Mouse (Mus musculus): Measurements from ENCODE around the gene Rsph4a. TPM values are rescaled to one million over a fixed set of nuclear protein-coding genes. Genes with fewer than 3 reads are reported as not detected.
"Not testable (repeated sequence)": the region's sequence is repeated elsewhere in the genome, so short reads cannot be mapped to it uniquely, and the experiment has no call there.

Gene Rsph4a
- not detected for total RNA-seq (2022)

DNA sequence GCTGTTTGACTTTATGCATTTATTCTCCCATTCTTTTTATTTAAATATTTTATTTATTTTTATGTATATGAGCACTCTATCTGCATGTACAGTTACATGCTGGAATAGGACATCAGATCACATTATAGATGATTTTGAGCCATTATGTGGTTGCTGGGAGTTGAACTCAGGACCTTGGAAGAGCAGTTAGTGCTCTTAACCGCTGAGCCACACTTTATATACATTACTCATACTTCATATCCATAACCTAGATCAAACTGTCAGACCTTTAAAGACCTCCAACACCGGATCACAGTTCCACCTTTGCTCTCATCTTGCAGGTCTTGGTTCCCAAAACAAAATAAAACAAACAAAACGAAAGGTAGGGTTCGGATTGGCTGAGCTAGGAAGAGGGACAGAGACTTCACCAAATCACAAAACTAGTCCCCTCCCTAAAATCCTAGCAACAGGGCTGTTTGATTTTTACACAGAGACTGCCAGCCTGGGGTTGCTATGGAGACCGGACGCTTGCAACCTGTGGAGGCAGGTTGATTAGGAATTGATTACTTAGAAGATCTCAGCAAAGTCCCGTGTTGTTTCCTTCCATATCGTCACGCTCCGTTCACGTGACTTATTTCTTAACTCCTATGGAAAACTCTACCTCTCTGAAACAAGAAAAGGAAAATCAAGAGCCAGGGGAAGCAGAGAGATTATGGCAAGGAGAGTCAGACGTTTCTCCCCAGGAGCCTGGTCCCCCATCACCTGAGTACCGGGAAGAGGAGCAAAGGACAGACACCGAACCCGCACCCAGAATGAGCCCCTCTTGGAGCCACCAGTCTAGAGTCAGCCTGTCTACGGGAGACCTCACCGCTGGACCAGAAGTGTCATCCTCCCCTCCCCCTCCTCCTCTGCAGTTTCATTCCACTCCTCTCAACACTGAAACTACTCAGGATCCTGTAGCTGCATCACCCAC lies at the start of gene Rsph4a:
Rsph4a (plus strand) TSS at position 582 of the 952 bp plus-strand sequence.
- no peak for DNase-seq (ENCODE audit: low spot score in 2 of 2)

DNA sequence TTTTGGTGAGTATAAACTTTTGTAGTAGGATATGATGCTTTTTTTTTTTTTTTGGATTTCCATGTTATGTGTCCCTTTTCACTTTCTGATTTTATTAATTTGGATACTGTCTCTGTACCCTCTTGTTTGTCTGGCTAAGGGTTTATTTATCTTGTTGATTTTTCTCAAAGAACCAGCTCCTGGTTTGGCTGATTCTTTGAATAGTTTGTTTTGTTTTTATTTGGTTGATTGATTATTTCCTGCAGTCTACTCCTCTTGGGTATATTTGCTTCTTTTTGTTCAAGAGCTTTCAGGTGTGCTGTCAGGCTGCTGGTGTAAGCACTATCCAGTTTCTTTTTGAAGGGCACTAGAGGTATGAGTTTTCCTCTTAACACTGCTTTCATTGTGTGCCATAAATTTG lies 47.5 kb upstream of the Rsph4a start, which contains the start of gene Sult3a1:
Sult3a1 (plus strand) TSS at position 301 of the 400 bp plus-strand sequence.
- DNase-seq (ENCODE audit: low spot score in 2 of 2), result no peak

DNA sequence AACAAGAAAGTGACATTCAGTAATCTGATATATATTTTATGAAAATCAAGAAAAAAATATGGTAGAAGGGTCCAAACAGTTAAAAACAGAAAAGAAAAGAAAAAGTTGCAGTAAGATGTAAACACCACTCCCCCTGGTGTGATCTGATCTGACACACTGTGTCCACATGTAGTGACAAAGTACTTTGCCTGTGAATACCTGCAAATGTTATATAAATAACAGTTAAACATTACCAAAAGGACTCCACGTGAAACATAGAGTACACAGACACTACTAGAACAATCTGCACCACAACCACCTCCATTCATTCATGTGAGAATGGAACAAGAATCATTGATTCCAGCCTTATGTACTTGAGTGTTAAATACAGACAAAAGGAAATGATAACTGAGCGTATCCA lies 38.9 kb upstream of the Rsph4a start:
- no peak for DNase-seq (ENCODE audit: low spot score in 2 of 2)

DNA sequence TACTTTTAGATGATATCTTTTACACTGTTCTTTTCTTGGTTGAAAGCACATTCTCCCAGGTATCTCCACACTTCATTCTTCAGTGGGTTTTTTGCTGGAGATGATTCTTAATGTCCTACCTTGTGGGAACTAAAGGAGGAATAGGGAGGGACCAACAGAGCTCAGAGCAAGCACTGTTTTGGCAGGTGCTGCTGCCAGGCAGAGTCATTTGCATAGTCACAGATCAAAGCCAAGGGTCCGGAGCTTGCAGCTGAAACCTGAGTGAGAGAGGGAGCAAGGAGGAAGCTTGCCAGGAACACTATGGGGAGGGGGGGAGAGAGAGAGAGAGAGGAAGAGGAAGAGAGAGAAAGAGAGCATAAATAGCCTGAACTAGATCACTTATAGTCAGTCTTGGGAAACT lies 34.5 kb upstream of the Rsph4a start:
- no peak for DNase-seq (ENCODE audit: low spot score in 2 of 2)

DNA sequence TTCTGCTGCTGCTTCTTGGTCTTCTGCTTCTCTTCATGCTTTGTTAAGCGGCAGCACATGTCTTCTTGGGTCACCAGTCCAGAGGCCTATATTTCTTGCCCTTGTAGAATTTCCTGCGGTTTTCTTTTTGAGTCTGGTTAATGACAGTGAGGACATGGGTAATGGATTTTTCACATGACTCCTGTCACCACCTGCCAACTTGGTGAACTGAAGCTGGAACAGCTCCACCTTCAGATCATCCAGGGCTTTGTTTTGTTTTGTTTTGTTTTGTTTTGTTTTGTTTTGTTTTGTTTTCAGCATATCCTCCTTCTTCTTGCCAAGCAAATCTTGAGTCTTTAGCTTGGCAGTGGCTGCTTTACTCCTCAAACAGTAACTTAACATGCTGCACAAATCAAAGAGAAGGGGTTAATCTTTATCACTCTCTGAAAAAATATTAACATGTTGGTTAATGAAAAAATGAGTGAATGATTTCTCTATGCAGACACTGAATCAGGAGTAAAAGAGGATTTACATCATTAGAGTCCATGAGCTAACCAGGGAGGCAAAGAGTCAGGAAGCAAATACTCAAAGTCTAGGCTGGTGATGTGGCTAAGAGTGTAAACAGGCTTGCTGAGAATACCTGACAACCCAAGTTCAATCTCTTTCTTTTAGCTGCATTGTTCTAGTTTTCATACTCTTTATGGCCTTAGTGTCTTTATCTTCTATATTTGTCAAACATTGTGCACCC lies 32.1 kb upstream of the Rsph4a start:
- DNase-seq (ENCODE audit: low spot score in 2 of 2), result no peak

DNA sequence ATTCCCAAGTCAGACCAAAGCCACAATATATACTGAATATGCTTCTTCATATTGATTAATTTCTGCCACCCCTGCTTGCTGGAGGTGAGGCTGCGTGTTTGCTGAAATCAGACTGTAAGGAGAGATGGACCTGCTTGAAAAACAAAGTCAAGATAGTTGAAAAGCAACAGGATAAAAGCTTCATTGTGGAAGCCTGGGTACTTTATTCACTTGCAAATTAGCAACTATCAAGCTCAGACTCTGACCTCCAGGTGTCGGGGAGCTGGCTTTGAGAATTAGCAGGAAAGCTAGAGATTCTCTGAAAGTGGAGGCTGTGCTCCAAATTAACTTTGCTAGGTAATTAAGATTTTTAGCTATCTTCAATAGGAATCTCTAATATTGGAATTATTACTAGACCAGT lies 22.5 kb upstream of the Rsph4a start:
- not testable (repeated sequence) for DNase-seq (ENCODE audit: low spot score in 2 of 2)

DNA sequence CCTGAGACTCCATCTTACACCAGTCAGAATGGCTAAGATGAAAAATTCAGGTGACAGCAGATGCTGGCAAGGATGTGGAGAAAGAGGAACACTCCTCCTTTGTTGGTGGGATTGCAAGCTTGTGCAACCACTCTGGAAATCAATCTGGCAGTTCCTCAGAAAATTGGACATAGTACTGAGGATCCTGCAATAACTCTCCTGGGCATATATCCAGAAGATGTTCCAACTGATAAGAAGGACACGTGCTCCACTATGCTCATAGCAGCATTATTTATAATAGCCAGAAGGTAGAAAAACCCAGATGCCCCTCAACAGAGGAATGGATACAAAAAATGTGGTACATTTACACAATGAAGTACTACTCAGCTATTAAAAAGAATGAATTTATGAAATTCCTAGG lies 3.4 kb upstream of the Rsph4a start:
- DNase-seq (ENCODE audit: low spot score in 2 of 2), result not testable (repeated sequence)

DNA sequence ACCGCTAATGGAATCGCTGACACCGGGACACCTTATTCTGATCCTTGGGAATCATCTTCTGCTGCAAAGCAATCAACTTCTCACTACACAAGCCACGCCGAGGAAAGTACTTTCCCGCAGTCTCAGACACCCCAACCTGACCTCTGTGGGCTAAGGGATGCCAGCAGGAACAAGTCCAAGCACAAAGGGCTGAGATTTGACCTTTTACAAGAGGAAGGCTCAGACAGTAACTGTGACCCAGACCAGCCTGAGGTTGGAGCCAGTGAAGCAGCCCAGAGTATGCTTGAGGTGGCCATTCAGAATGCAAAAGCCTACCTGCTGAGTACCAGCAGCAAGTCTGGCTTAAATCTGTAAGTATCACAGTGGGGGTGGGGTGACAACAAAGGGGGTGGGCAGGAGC lies 578 bp downstream of the Rsph4a start:
- DNase-seq (ENCODE audit: low spot score in 2 of 2), result no peak

DNA sequence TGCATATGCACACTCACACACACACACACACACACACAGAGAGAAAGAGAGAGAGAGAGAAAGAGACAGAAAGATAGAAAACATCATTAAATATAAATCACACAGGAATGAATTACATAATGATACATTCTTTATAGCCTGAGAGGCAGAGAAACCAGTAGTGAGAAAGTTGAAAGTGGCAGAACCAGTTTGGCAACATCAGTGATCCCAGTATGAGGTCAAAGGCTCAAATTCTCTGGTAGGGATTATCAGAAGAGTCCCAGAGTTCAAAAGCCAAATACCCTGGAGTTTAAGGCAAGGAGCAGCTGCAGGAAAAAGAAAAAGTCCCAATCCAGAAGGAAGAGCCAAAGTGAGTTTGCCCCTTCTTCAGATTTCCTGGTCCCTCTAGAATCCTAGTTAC lies 35.8 kb downstream of the Rsph4a start:
- DNase-seq (ENCODE audit: low spot score in 2 of 2), result no peak

DNA sequence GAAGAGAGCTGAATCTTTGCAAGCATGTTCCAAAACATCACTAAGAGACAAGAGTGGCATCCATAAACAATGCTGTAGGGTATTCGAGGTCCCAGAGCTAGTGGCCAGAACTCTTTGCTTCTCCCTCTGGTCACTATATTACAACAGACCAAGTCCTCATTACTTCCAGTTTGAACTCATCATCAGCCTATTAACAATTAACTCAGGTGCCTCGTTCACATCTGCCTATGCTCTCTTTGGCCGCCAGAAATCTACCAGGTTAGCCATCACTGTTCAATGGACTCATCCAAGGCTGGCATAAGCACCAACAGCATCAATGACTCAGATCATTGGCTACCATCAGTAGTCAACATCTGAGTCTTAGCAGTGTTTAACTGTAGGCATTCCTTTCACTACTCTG lies 40.5 kb downstream of the Rsph4a start:
- DNase-seq (ENCODE audit: low spot score in 2 of 2), result no peak

DNA sequence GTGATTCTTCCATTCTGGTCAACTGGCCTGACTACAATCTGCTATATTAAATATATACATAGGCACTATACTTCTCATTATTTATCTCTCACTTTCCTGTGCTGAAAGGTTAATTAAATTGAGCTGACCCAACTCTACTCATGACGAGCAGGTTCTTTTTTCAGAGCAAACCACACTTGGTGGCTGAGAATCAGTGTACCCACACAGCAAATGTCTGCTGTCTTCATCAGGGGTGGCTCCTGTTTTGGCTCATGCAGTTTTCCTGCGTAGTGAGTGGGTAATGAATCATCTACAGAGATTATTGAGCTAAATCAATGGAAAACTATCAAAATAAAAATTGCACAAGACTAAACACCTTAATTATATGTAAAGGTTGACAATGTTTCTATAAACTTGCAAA lies 41.4 kb downstream of the Rsph4a start:
- DNase-seq (ENCODE audit: low spot score in 2 of 2), result no peak

DNA sequence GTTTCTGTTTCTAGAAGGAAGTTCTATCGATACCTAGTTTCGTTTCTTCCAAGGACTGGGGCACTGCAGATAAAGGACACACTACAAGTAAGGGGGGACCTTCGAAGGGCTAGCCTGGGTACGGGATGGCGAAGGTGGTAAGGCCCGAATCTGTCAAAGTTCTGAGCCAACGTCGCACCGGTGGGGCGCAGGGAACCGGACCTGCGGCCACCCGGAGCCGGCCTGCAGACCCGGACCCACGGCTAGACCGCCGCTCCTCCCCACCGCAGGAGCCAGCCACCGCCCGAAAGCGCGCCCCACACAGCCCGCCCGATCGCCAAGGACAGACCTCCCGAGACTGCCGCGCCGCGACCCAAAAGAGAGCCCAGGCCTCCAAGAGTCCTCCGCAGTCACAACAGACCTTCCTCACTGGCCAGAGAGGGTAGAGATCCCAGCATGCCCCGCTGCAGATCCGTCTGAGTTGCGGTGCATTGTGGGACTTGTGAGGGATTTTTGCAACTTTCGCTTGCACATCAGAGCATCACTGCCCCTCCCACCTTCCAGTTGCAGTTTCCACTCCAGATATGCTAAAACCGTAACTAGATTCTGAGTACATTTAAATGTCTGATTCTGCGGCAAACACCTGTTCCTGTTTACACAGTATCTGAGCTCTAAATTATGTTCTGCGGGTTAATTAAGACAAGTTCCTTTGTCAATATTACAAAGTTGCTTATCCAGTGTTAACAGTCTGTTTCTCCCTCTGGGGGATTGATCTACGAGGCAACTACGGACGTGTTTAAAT lies 46.1 kb downstream of the Rsph4a start, which contains the start of gene Zup1:
Zup1 (minus strand) TSS at position 467 of the 781 bp plus-strand sequence.
- DNase-seq (ENCODE audit: low spot score in 2 of 2), result peak; percentile 58 to 65

DNA sequence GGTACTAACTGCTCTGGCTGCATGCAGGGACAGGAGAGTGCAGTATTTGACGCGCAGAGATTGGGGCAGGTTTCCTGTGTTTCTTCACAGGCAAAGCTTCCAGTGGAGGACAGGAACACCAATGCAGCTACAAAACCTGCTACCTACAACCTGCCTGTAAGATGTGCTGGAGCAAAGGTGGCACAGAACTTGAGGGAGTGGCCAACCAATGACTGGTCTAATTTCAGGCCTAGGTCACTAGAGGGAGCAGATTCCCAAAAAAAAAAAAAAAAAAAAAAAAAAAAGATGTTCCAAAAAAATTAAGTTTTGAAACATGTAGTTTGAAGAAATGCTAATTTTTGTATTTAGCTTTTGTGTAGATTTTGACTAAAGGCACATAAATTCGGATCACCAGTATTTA lies 47.6 kb downstream of the Rsph4a start:
- no peak for DNase-seq (ENCODE audit: low spot score in 2 of 2)

Other genes with a start within 250 kb of the Rsph4a start
- not detected for gene Sult3a2, start 118.4 kb upstream of the Rsph4a start, total RNA-seq (2022)
- gene Sult3a1, start 47.4 kb upstream of the Rsph4a start, total RNA-seq (2022), result not detected
- gene Zup1, start 46.2 kb downstream of the Rsph4a start, total RNA-seq (2022), result 1 to 10 TPM; 7.8 to 8.6 (median 8.1) TPM
- 100 to 1,000 TPM; 173 to 185 (median 176) TPM for gene Rwdd1, start 114.5 kb downstream of the Rsph4a start, total RNA-seq (2022)
- not detected for gene Trappc3l, start 132.5 kb downstream of the Rsph4a start, total RNA-seq (2022)
- gene Calhm4, start 139.2 kb downstream of the Rsph4a start, total RNA-seq (2022), result not detected
- under 1 TPM; 0.17 to 0.67 (median 0.40) TPM for gene Calhm5, start 191.4 kb downstream of the Rsph4a start, total RNA-seq (2022)
- not detected for gene Calhm6, start 222.9 kb downstream of the Rsph4a start, total RNA-seq (2022)